9 mouse cellular contexts compared by ENCODE assay signal in the genomic region with DNA sequence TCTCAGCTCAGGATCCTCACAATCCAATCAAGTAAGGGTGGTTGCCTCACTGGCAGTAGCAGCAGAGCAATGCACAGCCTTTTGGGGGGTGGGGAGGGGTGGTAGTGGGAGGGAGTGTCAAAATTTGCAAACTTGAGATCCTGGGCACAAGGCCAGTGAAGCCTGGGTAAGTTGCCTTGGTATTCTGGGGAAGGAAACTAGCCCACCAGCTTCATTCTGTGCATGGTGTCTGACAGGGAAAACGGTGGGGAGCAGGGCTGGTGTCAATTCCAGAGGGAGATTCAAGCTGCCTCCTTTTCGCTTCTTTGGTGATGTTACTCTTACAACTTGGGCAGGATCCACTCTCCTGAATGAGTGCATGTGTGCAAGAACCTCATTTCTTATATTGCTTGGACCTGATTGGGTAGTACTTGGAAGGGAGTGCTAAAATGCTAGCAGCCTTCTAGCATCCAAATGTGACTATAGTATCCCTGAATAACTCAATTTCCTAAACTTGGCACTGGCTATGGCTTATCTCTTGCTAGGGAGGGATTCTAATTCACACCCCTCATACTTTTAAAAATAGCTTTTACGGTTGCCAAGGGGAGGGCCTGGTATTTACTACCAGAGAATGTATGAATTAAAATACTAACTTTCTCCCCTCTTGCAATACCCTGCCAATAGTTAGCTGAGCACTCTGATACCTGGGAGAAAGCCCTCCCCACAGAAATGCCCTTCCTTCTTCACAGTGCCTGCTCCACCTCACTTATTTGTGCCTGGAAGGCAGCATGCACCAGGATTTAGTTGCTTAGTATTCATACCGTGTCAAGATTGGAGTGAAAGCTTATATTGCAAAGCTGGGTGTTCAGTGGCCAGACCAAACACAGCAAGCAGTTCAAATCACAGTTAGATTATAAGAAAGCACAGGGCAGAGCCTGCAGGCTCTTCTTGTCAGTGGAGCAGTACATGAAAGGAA. TPM values are rescaled to one million over a fixed set of nuclear protein-coding genes. Genes with fewer than 3 reads are reported as not detected.
A peak's percentile ranks its signal among the peaks of the same experiment; 100 is the strongest.
DNase-seq lines count a peak whose midpoint lies in the region; TF ChIP-seq lines count a peak whose summit lies in the region.
"Had no signal": no experiment of that assay in that cellular context is flagged by ENCODE, and none has a peak within 500 bp of the region (broad histone marks: within the 10 kb centered on the region; RNA-seq: fewer than 3 reads in every experiment).

No protein-coding gene starts in this region.

- intact Hi-C loops in left cerebral cortex, adult 2 months (cut with DNase I), result no loop called here

- 49% methylated on average over 4 of the region's 4 CpGs for WGBS in heart, embryonic 10.5 days

- H3K9me3 ChIP-seq in heart, embryonic 10.5 days, result no peaks in the 10 kb centered on the region

- H3K4me1 ChIP-seq in heart, embryonic 10.5 days, result peaks cover 33% of the 10 kb centered on the region

- H3K4me3 ChIP-seq in heart, embryonic 10.5 days, result no peak overlapping the region
- no peak overlapping the region for H3K4me3 ChIP-seq in left cerebral cortex, adult 2 months

- peak; percentile 46 for DNase-seq in layer of hippocampus, adult 11-12 months (ENCODE audit: low spot score)
- DNase-seq in layer of hippocampus, adult 9-10 months (ENCODE audit: low spot score), result no peak
- DNase-seq in heart, embryonic 10.5 days (ENCODE audit: low spot score), result no peak
- DNase-seq in left cerebral cortex, adult 2 months (ENCODE audit: extremely low spot score in 1 of 2, low spot score in 2 of 2), result peak; percentile 34 to 45
- peak; percentile 63 for DNase-seq in right cerebral cortex, adult 18-20 months
- no peak for DNase-seq in urinary bladder, postnatal 4 days (ENCODE audit: low spot score in 2 of 2)
- no peak for DNase-seq in testis, postnatal 14 days (ENCODE audit: low spot score)
- no peak for DNase-seq in thymus, postnatal 10 days (ENCODE audit: low spot score in 2 of 2)

- no peaks in the 10 kb centered on the region for H3K27me3 ChIP-seq in heart, embryonic 10.5 days (ENCODE audit: insufficient read depth, poor library complexity, severe bottlenecking)

- TF ChIP-seq CTCF in left cerebral cortex, adult 2 months (IDR thresholded peaks at IDR 0.05), result no peak

- H3K27ac ChIP-seq in heart, embryonic 10.5 days, result 0 out of 2 replicates have a peak overlapping the region, but pooled peaks have one; percentile 12
- no peak overlapping the region for H3K27ac ChIP-seq in left cerebral cortex, adult 2 months

- peaks cover 20% of the 10 kb centered on the region for H3K36me3 ChIP-seq in heart, embryonic 10.5 days

RNA-seq across cellular contexts. Expression of a gene that starts 57.6 kb away (rescaled TPM):
- 107 and 120 TPM in 2 replicates for polyA plus RNA-seq in heart, embryonic 10.5 days (2016; fragmentation: Nextera tagmentation; extraction: Ambion mirVana)
- total RNA-seq in left cerebral cortex, adult 2 months (2021), result 10 to 100 TPM; 27.5 to 29.2 TPM
- total RNA-seq: MEL had no signal

Comparison
In these comparisons a context has a peak if more than half of its experiments do, and no peak if none do; other contexts are left out.
1. DNase-seq: peak in layer of hippocampus, adult 11-12 months (single experiment), left cerebral cortex, adult 2 months (2 of 2) and right cerebral cortex, adult 18-20 months (single experiment); none in layer of hippocampus, adult 9-10 months (single experiment), heart, embryonic 10.5 days (single experiment), urinary bladder, postnatal 4 days (0 of 2), testis, postnatal 14 days (single experiment) and thymus, postnatal 10 days (0 of 2).